In the genomic region with DNA sequence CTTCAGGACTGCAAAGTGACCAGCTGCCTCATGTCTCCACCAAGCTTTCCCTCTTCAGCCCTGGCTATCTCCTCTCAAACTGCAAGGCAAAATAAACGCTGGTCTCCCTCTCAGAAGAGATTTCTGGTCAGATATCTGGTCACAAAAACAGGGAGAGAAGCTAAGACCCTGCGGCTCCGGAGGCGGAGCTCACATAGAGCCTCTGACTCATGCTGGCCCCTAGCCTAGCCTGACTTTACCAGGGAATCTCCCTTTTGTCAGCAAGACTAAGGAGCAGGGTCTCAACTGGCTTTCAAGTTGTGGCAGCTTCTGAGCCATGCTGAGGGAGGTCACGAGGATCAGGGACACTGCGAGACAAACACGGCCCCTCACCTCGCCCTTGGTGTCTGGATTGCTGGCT, we compare ENCODE assay signal across 8 mouse cellular contexts. TPM values are rescaled to one million over a fixed set of nuclear protein-coding genes. Genes with fewer than 3 reads are reported as not detected.
DNase-seq lines count a peak whose midpoint lies in the region; ATAC-seq lines count a peak whose summit lies in the region.

No protein-coding gene starts in this region.

- DNase-seq in urinary bladder, postnatal 14 days (ENCODE audit: low spot score) = peak; percentile 79
- no peak for DNase-seq in urinary bladder, adult 2 months (ENCODE audit: low spot score)
- peak; percentile 73 to 75 for DNase-seq in heart, adult 18-20 months
- peak; percentile 60 to 72 for DNase-seq in kidney, postnatal 25 days
- DNase-seq in ovary, postnatal 10 days (ENCODE audit: low spot score) = peak; percentile 27
- DNase-seq in natural killer cell, adult 2 months (ENCODE audit: low spot score in 2 of 2) = no peak
- DNase-seq in right cerebral cortex, postnatal 25 days = no peak

- no peak for ATAC-seq in erythroblast, adult 5-6 weeks (replicated peaks; ENCODE audit: low FRiP score, poor library complexity, severe bottlenecking)

RNA-seq across cellular contexts. Expression of a gene that starts 57.3 kb away (rescaled TPM):
- 12.4 and 12.9 TPM in 2 replicates for polyA plus RNA-seq in urinary bladder, adult 2 months (2012; rRNA removed)
- total RNA-seq in heart, adult 18-20 months (2021) = 1 to 10 TPM; 5.4 to 6.7 TPM
- 0.58 and 3.6 TPM in 2 replicates for total RNA-seq in erythroblast, adult 5-6 weeks (2015; ENCODE audit: low replicate concordance)
- total RNA-seq in erythroblast, adult 5-6 weeks (2017; ENCODE audit: low replicate concordance) = 0.94 and 2.8 TPM in 2 replicates

Comparison
In these comparisons a context has a peak if more than half of its experiments do, and no peak if none do; other contexts are left out.
1. DNase-seq: peak in urinary bladder, postnatal 14 days (single experiment), heart, adult 18-20 months (2 of 2), kidney, postnatal 25 days (2 of 2) and ovary, postnatal 10 days (single experiment); none in urinary bladder, adult 2 months (single experiment), natural killer cell, adult 2 months (0 of 2) and right cerebral cortex, postnatal 25 days (single experiment).